Mouse (Mus musculus): Measurements from ENCODE around the gene Cyp2d26.
"Not testable (repeated sequence)": the region's sequence is repeated elsewhere in the genome, so short reads cannot be mapped to it uniquely, and the experiment has no call there.

Gene Cyp2d26

GRCm38 (mm10) chr15:82794277-82794676, at the start of gene Cyp2d26:
TSS of gene Cyp2d26 (minus strand) at chr15:82794294.
- no peak for DNase-seq

GRCm38 (mm10) chr15:82839146-82839545, 45.1 kb upstream of the Cyp2d26 start:
- no peak for DNase-seq

- DNase-seq: no peak
These were observed 35.8 kb upstream of the Cyp2d26 start for GRCm38 (mm10) chr15:82829917-82830316.

GRCm38 (mm10) chr15:82825866-82826265, 31.8 kb upstream of the Cyp2d26 start:
- DNase-seq: no peak

GRCm38 (mm10) chr15:82822347-82822746, 28.3 kb upstream of the Cyp2d26 start:
- no peak for DNase-seq

GRCm38 (mm10) chr15:82821657-82822056, 27.6 kb upstream of the Cyp2d26 start:
- DNase-seq: no peak

- DNase-seq: no peak
These were observed 21.2 kb upstream of the Cyp2d26 start for GRCm38 (mm10) chr15:82815296-82815695.

- DNase-seq: peak; percentile 65 to 73
These were observed 20.7 kb upstream of the Cyp2d26 start for GRCm38 (mm10) chr15:82814806-82815205.

- no peak for DNase-seq
These were observed 20.2 kb upstream of the Cyp2d26 start for GRCm38 (mm10) chr15:82814321-82814720.

- DNase-seq: no peak
These were observed 16.5 kb upstream of the Cyp2d26 start for GRCm38 (mm10) chr15:82810556-82810955.

- DNase-seq: no peak
These were observed 15.4 kb upstream of the Cyp2d26 start for GRCm38 (mm10) chr15:82809511-82809910.

- DNase-seq: no peak
These were observed 13.1 kb upstream of the Cyp2d26 start for GRCm38 (mm10) chr15:82806969-82807763.

- peak; percentile 82 to 86 for DNase-seq
These were observed 10.9 kb upstream of the Cyp2d26 start for GRCm38 (mm10) chr15:82804708-82805639.

- no peak for DNase-seq
These were observed 1.9 kb upstream of the Cyp2d26 start for GRCm38 (mm10) chr15:82795936-82796440.

GRCm38 (mm10) chr15:82793868-82794267, 226 bp downstream of the Cyp2d26 start:
- DNase-seq: no peak

- DNase-seq: no peak
These were observed 640 bp downstream of the Cyp2d26 start for GRCm38 (mm10) chr15:82793454-82793853.

GRCm38 (mm10) chr15:82792566-82792965, 1.5 kb downstream of the Cyp2d26 start:
- DNase-seq: no peak

GRCm38 (mm10) chr15:82784581-82784980, 9.5 kb downstream of the Cyp2d26 start:
- no peak for DNase-seq

- no peak for DNase-seq
These were observed 10.3 kb downstream of the Cyp2d26 start for GRCm38 (mm10) chr15:82783800-82784199.

- not testable (repeated sequence) for DNase-seq
These were observed 16.2 kb downstream of the Cyp2d26 start for GRCm38 (mm10) chr15:82777856-82778255.

- no peak for DNase-seq
These were observed 28.2 kb downstream of the Cyp2d26 start for GRCm38 (mm10) chr15:82765943-82766342.

GRCm38 (mm10) chr15:82764881-82765280, 29.2 kb downstream of the Cyp2d26 start:
- DNase-seq: no peak
